Mouse (Mus musculus): ENCODE measurements around the gene Usp19.

DNA sequence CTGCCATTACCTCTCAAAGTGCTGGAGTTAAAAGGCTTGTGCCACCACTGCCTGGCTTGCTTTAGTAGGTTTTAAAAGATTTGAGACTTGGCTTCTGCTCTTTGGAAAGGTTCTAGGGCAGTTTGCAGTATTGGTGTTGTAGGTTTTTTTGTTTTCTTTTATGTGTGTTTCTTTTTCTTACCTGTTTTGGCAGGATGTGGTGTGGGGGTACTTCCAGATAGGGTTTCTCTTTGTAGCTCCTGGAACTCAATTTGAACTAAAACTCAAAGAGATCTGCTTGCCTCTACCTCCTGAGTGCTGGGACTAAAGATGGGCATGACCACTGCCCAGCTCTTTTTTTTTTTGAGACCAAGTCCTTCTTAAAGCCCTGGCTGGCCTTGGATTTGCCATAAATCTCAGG lies 50.4 kb downstream of the Usp19 start:
- no peak for TF ChIP-seq CTCF (IDR thresholded peaks at IDR 0.05; ENCODE audit: low read depth)
- TF ChIP-seq EP300 (IDR thresholded peaks at IDR 0.05; ENCODE audit: low read depth), result no peak
